Mouse (Mus musculus): ENCODE results near the gene Cpxm1. TPM values are rescaled to one million over a fixed set of nuclear protein-coding genes. Genes with fewer than 3 reads are reported as not detected.

Gene Cpxm1
- polyA plus RNA-seq, 1 experiment from 2014 or later: 32.1 TPM

DNA sequence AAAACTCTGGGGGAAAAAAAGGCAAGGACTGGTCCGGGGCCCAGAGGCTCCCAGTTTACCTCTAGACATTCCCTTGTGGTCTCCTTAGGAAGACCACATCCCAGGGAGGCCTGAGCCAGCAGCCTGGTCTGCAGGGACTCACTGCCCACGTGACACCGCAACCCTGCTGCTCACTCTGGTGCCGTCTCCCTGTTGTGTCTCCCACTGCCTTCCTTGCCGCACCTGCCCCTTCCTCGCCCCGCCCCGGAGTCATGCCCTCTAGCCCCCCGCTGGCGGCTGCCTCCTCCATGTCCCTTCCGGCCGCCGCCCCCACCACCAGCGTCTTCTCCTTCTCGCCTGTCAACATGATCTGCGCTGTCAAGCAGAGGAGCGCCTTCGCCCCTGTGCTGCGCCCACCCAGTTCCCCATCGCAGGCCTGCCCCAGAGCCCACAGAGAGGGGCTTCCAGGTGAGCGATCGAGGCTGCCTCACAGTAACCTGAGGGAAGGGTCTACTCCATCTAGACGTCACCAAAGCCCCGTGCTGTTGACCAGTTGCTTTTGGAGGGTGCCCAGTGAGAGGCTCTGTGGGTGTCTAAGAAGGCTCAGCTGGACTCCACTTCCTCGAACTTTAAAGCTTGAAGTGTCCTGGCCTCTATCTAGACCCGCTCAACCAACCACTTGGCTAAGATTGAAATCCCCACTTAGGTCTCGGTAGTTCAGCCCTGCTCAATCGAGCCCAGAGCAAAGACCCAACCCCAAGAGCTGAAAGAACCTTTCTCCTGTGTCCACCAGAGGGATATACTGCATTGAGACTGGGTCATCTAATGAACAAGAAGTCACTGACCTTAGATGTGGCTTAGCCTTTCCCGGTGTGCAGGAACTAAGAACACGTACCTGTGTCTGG is 31.9 kb downstream of the Cpxm1 start:
- Histone ChIP-seq H3K4me2 (replicated peaks; ENCODE audit: low read depth, low read length) (peak overlapping the region; percentile 38), H3K36me3 (ENCODE audit: control insufficient read depth, insufficient read depth, low read length) (no peaks in the 10 kb centered on the region), H3K9ac (ENCODE audit: low read depth, low read length) (peak overlapping the region; percentile 3; the same call in 1 of the 2 replicates), H3K4me1 (replicated peaks; ENCODE audit: control insufficient read depth, insufficient read depth, low read length) (0 out of 2 replicates have a peak, but pooled peaks cover 3% of the 10 kb centered on the region), H3K27me3 (ENCODE audit: control insufficient read depth, insufficient read depth, low read length) (peaks cover 36% of the 10 kb centered on the region), H3K4me3 (ENCODE audit: low read depth, low read length) (peak overlapping the region; percentile 18), H3K9me3 (ENCODE audit: control insufficient read depth, low read length) (no peaks in the 10 kb centered on the region), H3K27ac (ENCODE audit: low read depth, low read length) (no peak overlapping the region)
- ATAC-seq (ENCODE audit: low FRiP score) (peak; percentile 40; the same call in 1 of the 2 replicates), DNase-seq (ENCODE audit: low spot score) (peak; percentile 44)
- 6% methylated on average over 29 of the region's 30 CpGs for WGBS

DNA sequence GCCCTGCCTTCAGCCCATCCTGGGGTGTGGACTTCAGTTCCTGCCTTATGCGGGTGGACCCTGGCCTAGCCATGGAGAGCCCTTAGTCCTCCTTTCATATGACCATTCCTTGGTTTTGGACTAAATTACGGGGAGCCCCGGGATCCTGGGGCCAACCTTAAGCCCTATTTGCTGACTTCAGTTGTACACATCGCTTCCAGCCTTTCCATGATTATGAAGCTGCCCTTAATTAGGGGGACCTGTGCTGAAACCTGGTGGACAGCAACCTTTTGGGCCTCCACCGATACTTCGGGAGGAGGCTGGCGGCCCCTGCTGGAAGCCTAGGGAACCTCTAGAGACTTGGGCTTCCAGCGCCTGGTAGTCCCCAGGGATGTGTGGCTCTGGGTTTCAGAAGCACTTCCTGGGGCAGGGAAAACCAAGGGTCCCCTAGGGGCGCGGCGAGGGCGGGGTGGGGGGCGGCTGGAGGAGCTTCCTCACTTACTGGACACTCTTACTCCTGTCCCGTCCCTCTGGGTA is 34.8 kb downstream of the Cpxm1 start:
- H3K4me2 ChIP-seq (replicated peaks; ENCODE audit: low read depth, low read length): 0 out of 2 replicates have a peak overlapping the region, but pooled peaks have one; percentile 6
- peaks cover 50% of the 10 kb centered on the region for H3K27me3 ChIP-seq (ENCODE audit: control insufficient read depth, insufficient read depth, low read length)

GRCm38 (mm10) chr2:130358852-130359251 is 38.5 kb downstream of the Cpxm1 start:
- Histone ChIP-seq H3K9ac (ENCODE audit: low read depth, low read length) (no peak overlapping the region), H3K4me1 (replicated peaks; ENCODE audit: control insufficient read depth, insufficient read depth, low read length) (no peaks in the 10 kb centered on the region), H3K9me3 (ENCODE audit: control insufficient read depth, low read length) (no peaks in the 10 kb centered on the region), H3K4me3 (ENCODE audit: low read depth, low read length) (no peak overlapping the region), H3K36me3 (ENCODE audit: control insufficient read depth, insufficient read depth, low read length) (no peaks in the 10 kb centered on the region), H3K27ac (ENCODE audit: low read depth, low read length) (no peak overlapping the region), H3K4me2 (replicated peaks; ENCODE audit: low read depth, low read length) (no peak overlapping the region), H3K27me3 (ENCODE audit: control insufficient read depth, insufficient read depth, low read length) (peaks cover 45% of the 10 kb centered on the region)
- no peak for ATAC-seq (ENCODE audit: low FRiP score)
- WGBS: 23% methylated on average over 5 of the region's 5 CpGs
- no peak for DNase-seq (ENCODE audit: low spot score)

More for the DNA sequence above, 34.8 kb downstream of the Cpxm1 start:
- H3K9me3 ChIP-seq (ENCODE audit: control insufficient read depth, low read length): no peaks in the 10 kb centered on the region
- H3K4me3 ChIP-seq (ENCODE audit: low read depth, low read length): no peak overlapping the region
- no peak overlapping the region for H3K9ac ChIP-seq (ENCODE audit: low read depth, low read length)
- no peaks in the 10 kb centered on the region for H3K36me3 ChIP-seq (ENCODE audit: control insufficient read depth, insufficient read depth, low read length)
- H3K4me1 ChIP-seq (replicated peaks; ENCODE audit: control insufficient read depth, insufficient read depth, low read length): 0 out of 2 replicates have a peak, but pooled peaks cover 3% of the 10 kb centered on the region
- 0 out of 2 replicates have a peak, but pooled peaks have one; percentile 17 for ATAC-seq (ENCODE audit: low FRiP score)
- no peak overlapping the region for H3K27ac ChIP-seq (ENCODE audit: low read depth, low read length)
- 2% methylated on average over 14 of the region's 14 CpGs for WGBS
- DNase-seq (ENCODE audit: low spot score): peak; percentile 72

- ATAC-seq (ENCODE audit: low FRiP score) (no peak), DNase-seq (ENCODE audit: low spot score) (no peak)
- Histone ChIP-seq H3K36me3 (ENCODE audit: control insufficient read depth, insufficient read depth, low read length) (no peaks in the 10 kb centered on the region), H3K4me2 (replicated peaks; ENCODE audit: low read depth, low read length) (no peak overlapping the region), H3K4me1 (replicated peaks; ENCODE audit: control insufficient read depth, insufficient read depth, low read length) (no peaks in the 10 kb centered on the region), H3K4me3 (ENCODE audit: low read depth, low read length) (no peak overlapping the region), H3K9ac (ENCODE audit: low read depth, low read length) (no peak overlapping the region), H3K27ac (ENCODE audit: low read depth, low read length) (no peak overlapping the region), H3K9me3 (ENCODE audit: control insufficient read depth, low read length) (no peaks in the 10 kb centered on the region), H3K27me3 (ENCODE audit: control insufficient read depth, insufficient read depth, low read length) (peaks cover 35% of the 10 kb centered on the region)
- 93% methylated on average over 5 of the region's 5 CpGs for WGBS
Measured at GRCm38 (mm10) chr2:130357551-130357950, 39.8 kb downstream of the Cpxm1 start.

DNA sequence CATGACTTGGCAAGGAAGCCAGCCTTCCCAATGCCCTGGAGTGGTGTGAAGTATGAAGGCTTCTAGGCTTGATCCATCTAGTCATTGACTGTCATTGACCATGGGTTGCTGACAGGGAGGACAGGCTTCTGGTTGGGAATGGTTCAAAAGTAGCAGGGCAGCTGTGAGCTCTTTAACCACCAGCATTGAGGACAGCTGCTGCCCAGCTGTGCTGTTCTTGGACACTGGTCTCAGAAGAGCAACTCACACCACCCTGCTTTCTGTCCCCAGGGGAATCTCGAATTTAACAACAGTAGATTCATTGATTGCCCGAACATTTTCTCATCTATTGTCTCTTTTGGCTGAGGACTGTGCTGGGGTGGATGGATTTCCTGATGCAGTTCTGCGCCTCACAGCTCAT is 43.5 kb downstream of the Cpxm1 start:
- Histone ChIP-seq H3K9me3 (ENCODE audit: control insufficient read depth, low read length) (no peaks in the 10 kb centered on the region), H3K4me3 (ENCODE audit: low read depth, low read length) (no peak overlapping the region), H3K27me3 (ENCODE audit: control insufficient read depth, insufficient read depth, low read length) (peaks cover 4% of the 10 kb centered on the region; the same call in 1 of the 2 replicates), H3K4me2 (replicated peaks; ENCODE audit: low read depth, low read length) (no peak overlapping the region), H3K36me3 (ENCODE audit: control insufficient read depth, insufficient read depth, low read length) (no peaks in the 10 kb centered on the region), H3K9ac (ENCODE audit: low read depth, low read length) (no peak overlapping the region), H3K4me1 (replicated peaks; ENCODE audit: control insufficient read depth, insufficient read depth, low read length) (no peaks in the 10 kb centered on the region), H3K27ac (ENCODE audit: low read depth, low read length) (no peak overlapping the region)
- DNase-seq (ENCODE audit: low spot score) (no peak), ATAC-seq (ENCODE audit: low FRiP score) (no peak)
- 70% methylated on average over 3 of the region's 3 CpGs for WGBS

DNA sequence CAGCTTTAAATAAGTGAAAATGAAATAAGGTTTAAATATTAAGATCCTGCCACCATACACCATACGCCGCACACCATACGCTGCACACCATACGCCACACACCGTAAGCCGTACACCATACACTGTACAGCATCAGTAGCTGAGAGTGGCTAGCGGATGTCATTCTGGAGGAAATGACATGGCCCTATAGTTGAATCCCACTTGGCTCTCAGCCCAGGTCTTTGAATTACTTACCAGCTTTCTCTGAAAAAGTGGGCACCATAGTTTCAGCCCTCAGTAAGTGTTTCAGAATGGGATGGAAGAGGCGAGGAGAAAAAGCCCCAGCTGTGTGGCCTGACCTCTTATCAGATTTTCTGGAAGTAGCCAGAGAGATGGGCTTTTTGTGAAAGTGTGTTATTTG is 44.0 kb downstream of the Cpxm1 start:
- Histone ChIP-seq H3K27ac (ENCODE audit: low read depth, low read length) (no peak overlapping the region), H3K9me3 (ENCODE audit: control insufficient read depth, low read length) (no peaks in the 10 kb centered on the region), H3K9ac (ENCODE audit: low read depth, low read length) (no peak overlapping the region), H3K27me3 (ENCODE audit: control insufficient read depth, insufficient read depth, low read length) (peaks cover 2% of the 10 kb centered on the region; the same call in 1 of the 2 replicates), H3K4me2 (replicated peaks; ENCODE audit: low read depth, low read length) (no peak overlapping the region), H3K4me3 (ENCODE audit: low read depth, low read length) (no peak overlapping the region), H3K36me3 (ENCODE audit: control insufficient read depth, insufficient read depth, low read length) (no peaks in the 10 kb centered on the region), H3K4me1 (replicated peaks; ENCODE audit: control insufficient read depth, insufficient read depth, low read length) (no peaks in the 10 kb centered on the region)
- DNase-seq (ENCODE audit: low spot score): no peak
- no peak for ATAC-seq (ENCODE audit: low FRiP score)
- 95% methylated on average over 8 of the region's 8 CpGs for WGBS

DNA sequence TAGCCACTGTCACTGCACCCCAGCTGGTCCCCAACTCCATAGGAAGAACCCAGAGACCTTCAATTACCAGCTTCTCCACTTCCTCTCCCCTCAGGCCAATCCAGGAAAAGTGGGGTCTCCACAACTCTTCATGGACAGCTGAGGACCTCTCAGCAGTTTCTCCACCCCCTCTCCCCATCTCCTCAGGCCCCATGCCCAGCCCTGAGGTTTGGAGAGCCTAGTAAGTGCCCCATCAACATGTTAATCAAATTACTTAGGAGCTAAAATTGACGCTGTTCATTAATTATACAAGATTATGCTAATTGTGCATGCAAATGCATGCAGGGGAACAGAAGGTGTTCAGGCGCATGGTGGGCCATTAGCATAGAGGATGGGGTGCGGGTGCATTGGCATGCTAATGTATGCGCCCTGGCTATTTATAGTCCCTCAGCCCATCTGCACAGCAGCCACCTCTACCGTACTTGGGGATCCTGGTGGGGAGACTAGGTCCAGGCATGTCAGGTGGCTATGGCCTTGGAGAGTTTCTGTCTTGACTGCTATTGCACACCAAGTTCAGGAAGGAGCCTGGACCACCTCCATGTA is 45.5 kb downstream of the Cpxm1 start:
- no peaks in the 10 kb centered on the region for H3K4me1 ChIP-seq (replicated peaks; ENCODE audit: control insufficient read depth, insufficient read depth, low read length)
- H3K27ac ChIP-seq (ENCODE audit: low read depth, low read length): no peak overlapping the region
- no peak overlapping the region for H3K4me3 ChIP-seq (ENCODE audit: low read depth, low read length)
- H3K36me3 ChIP-seq (ENCODE audit: control insufficient read depth, insufficient read depth, low read length): no peaks in the 10 kb centered on the region
- peak; percentile 10 for DNase-seq (ENCODE audit: low spot score)
- ATAC-seq (ENCODE audit: low FRiP score): peak; percentile 80
- H3K27me3 ChIP-seq (ENCODE audit: control insufficient read depth, insufficient read depth, low read length): no peaks in the 10 kb centered on the region
- no peaks in the 10 kb centered on the region for H3K9me3 ChIP-seq (ENCODE audit: control insufficient read depth, low read length)
- H3K9ac ChIP-seq (ENCODE audit: low read depth, low read length): no peak overlapping the region
- 37% methylated on average over 5 of the region's 5 CpGs for WGBS
- no peak overlapping the region for H3K4me2 ChIP-seq (replicated peaks; ENCODE audit: low read depth, low read length)

DNA sequence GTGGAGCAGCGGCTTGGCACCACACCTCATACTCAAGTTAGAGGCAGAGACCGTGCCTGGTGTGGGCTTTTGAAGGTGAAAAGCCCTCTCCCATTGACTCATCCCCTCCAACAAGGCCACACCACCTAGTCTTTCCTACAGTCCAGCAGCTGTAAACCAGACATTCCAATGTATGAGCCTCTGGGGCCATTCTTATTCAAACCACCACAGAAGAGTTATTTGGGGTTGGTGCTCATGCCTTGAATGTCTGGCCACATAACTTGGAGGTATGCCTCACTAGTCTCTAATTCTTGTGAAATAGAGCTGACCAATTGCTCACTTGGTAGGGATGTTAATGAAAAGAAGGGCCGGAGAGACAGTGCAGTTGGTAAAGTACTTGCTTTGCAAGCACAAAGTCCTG is 47.0 kb downstream of the Cpxm1 start:
- no peak overlapping the region for H3K27ac ChIP-seq (ENCODE audit: low read depth, low read length)
- 89% methylated on average over 3 of the region's 3 CpGs for WGBS
- no peak for ATAC-seq (ENCODE audit: low FRiP score)
- H3K4me1 ChIP-seq (replicated peaks; ENCODE audit: control insufficient read depth, insufficient read depth, low read length): no peaks in the 10 kb centered on the region
- no peak overlapping the region for H3K4me2 ChIP-seq (replicated peaks; ENCODE audit: low read depth, low read length)
- no peaks in the 10 kb centered on the region for H3K36me3 ChIP-seq (ENCODE audit: control insufficient read depth, insufficient read depth, low read length)
- DNase-seq (ENCODE audit: low spot score): no peak
- no peak overlapping the region for H3K4me3 ChIP-seq (ENCODE audit: low read depth, low read length)
- H3K9ac ChIP-seq (ENCODE audit: low read depth, low read length): no peak overlapping the region
- no peaks in the 10 kb centered on the region for H3K9me3 ChIP-seq (ENCODE audit: control insufficient read depth, low read length)
- no peaks in the 10 kb centered on the region for H3K27me3 ChIP-seq (ENCODE audit: control insufficient read depth, insufficient read depth, low read length)
